Mouse (Mus musculus) cerebellum, adult 2 months (tissue): ENCODE results near the gene Apba2.

Experiments
- CTCF ChIP-seq: fragments of 200-500 bp; IDR thresholded peaks from 2 replicates; pipeline ENCODE4 v1.5.1; 2011; ENCODE audit warnings: low read depth, mild to moderate bottlenecking, control low read depth, low read length, moderate library complexity, borderline replicate concordance; ENCODE audit not compliant: insufficient read depth
- POLR2A ChIP-seq: fragments of 200-500 bp; IDR thresholded peaks from 2 replicates; pipeline ENCODE4 v1.6.1; 2011; ENCODE audit warnings: low read length, control low read depth, borderline replicate concordance; ENCODE audit not compliant: insufficient read depth

DNA sequence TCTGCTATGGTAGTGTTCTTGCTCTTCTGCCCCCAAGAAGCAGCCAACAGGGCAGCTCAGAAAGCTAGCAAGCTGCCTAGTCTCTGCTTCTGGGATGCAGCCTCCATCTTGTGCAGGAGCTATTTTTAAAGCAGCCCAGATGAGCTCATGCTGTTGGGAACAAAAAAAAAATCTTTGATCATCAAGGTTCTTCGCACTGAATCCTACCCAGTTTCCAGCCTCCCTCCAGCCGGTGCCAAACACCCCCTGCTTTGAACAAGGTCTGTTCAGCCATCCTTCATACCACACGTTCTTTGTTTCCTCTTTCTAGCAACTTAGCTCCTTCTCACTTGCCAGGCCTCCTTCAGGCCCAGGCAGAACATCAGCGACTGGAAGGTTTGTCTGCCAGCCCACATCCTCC, 278.0 kb downstream of the Apba2 start:
- no peak for TF ChIP-seq CTCF
- no peak for TF ChIP-seq POLR2A
